Mouse (Mus musculus) C3H10T1/2 (cell line): ENCODE results near the gene Maml1. TPM values are rescaled to one million over a fixed set of nuclear protein-coding genes. Genes with fewer than 3 reads are reported as not detected.

Experiments
- polyA plus RNA-seq, 2 experiments: library from polyadenylated mRNA; unstranded; fragments of >200 nt; fragmentation: generic; extraction: Trizol; gene quantifications; one replicate each; pipeline ENCODE4 v1.2.1; 2012; ENCODE audit warnings: missing spikeins in 2 of 2

Gene Maml1
- polyA plus RNA-seq, result 10 to 100 TPM in 1 of 2 experiments, 1 to 10 TPM in 1; 3.1 to 19.0 TPM

DNA sequence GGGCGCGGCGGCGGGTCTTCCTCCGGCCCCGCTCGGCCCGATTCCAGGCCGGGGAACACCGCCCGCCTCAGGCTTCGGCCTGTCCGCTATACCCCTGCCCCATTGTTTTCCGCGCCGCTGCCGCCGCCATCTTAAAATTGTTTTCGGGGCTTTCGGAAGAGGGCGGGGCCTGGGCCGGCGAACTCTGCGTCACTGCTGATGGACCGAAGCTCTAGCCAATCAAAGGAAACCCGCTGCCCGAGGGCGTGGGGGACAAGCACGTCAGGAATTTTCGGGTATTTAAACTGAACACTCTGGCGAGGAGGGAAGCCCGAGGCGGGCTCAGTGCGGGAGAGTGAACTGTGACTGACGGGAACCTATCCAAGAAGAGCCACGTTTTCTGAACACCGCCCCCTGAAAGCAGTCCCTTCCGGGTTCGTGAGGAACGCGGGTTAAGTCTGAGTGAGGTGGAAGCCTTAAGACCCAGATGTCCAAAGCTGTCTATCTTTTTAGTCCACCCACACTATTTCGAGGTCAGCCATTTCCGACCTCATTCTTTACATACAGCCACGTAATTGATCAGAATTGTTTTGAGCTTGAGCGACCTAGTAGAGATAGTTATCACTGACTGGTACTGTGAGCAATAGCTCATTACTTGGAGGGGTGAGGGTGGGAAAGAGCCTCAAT, at the start of gene Maml1:
Gene Maml1, minus strand, starts transcription at position 122 of the 666 bp plus-strand sequence.

GRCm38 (mm10) chr11:50325496-50326301, 33.6 kb upstream of the Maml1 start, which contains the start of gene Canx:
TSS of gene Canx (minus strand) at chr11:50325673.

DNA sequence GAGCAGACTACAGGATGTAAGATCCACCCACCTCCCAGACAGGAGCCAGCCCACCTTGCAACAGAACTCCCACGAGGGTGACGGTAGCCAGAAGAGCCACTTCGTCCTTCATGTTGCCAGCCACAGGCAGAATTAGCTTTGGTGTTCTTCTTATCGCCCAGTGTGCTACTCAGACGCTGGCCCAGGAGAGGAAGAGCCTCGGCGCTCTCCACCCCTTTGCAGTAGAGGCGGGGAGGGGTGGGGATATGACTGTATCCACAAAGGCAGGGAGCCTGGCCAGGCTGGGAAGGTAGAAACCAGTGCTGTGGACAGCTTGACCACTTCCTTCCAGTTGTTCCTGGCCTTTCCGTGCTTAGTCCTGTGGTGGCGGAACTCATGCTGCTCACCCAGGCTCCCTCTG, 53.8 kb downstream of the Maml1 start, which contains the start of gene Ltc4s:
Gene Ltc4s, minus strand, starts transcription at position 293 of the 400 bp plus-strand sequence.

GRCm38 (mm10) chr11:50210505-50211151, 81.5 kb downstream of the Maml1 start, which contains the start of the genes Sqstm1 and Mgat4b:
TSS of gene Sqstm1 (minus strand) at chr11:50210827.
TSS of gene Mgat4b (plus strand) at chr11:50210890.

Other genes starting within 250 kb of the Maml1 start
- gene Tbc1d9b, start 160.9 kb downstream of the Maml1 start, polyA plus RNA-seq, result 10 to 100 TPM; 24.9 to 84.8 TPM
- gene Mrnip, start 117.9 kb downstream of the Maml1 start, polyA plus RNA-seq, result 10 to 100 TPM in 1 of 2 experiments, 1 to 10 TPM in 1; 6.2 to 20.4 TPM
- 100 to 1,000 TPM; 677 to 698 TPM for gene Sqstm1, start 81.5 kb downstream of the Maml1 start, polyA plus RNA-seq
- 100 to 1,000 TPM; 126 to 128 TPM for gene Mgat4b, start 81.4 kb downstream of the Maml1 start, polyA plus RNA-seq
- gene Ltc4s, start 53.7 kb downstream of the Maml1 start, polyA plus RNA-seq, result under 1 TPM; 0.27 to 0.28 TPM
- 10 to 100 TPM; 24.4 to 97.5 TPM for gene Canx, start 33.4 kb upstream of the Maml1 start, polyA plus RNA-seq
- not detected for gene Cby3, start 62.2 kb upstream of the Maml1 start, polyA plus RNA-seq
- gene Hnrnph1, start 84.7 kb upstream of the Maml1 start, polyA plus RNA-seq, result 10 to 100 TPM; 14.2 to 88.6 TPM
- 10 to 100 TPM in 1 of 2 experiments, 1 to 10 TPM in 1; 8.5 to 19.3 TPM for gene Rufy1, start 138.8 kb upstream of the Maml1 start, polyA plus RNA-seq